Mouse (Mus musculus) induced T-regulatory cell, adult 2 months (primary cell): ENCODE measurements at regions not wholly inside any gene's neighbourhood (a gene's known extent, or its start where the extent isn't known, plus 50 kb on each side); places are given as distances from the start of the nearest gene placed in this dataset.

ENCODE experiments used
- DNase-seq: peaks from one replicate; pipeline ENCODE4 v3.0.0-alpha.2; 2012; ENCODE audit warnings: low read depth

DNA sequence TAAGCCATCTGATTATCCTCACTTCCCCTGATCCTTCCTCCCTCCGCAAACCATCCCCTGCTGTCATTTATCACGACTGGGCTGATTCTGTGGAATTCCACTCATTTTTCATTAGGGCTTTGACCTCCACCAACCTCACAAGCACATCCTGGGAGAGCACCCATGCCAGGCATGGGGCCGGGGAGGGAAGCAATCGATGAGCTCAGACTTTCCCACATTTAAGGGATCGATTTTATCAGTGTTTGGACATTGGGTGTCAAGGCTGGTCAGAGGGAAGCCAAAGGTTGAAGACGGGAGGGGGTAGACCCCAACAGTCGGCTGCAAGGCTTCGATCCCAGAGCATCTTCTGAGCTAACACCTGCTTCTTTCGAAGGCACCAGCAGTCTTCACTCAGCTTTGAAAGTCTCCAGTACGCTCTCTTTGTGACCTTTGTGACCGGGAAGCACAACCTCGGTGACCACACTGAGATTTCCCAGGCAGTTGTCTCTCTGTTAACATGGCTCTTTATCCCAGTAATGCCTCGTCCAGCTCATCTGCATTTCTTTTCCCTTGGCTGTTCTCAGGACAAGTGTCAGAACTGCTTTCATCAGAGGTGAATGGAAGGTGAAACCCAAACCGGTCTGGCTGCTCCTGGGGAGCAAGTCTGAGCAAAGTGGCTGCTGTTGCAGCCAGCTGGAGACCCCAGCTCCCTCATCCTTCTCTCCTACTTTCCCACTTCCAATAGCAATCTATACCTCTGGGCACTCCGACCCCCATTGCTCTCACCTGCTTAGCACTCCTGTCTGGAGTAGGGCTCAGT is 53.7 kb upstream of the Sox9 start:
- no peak for DNase-seq
